ENCODE assay signal across 16 mouse cellular contexts in the genomic region with DNA sequence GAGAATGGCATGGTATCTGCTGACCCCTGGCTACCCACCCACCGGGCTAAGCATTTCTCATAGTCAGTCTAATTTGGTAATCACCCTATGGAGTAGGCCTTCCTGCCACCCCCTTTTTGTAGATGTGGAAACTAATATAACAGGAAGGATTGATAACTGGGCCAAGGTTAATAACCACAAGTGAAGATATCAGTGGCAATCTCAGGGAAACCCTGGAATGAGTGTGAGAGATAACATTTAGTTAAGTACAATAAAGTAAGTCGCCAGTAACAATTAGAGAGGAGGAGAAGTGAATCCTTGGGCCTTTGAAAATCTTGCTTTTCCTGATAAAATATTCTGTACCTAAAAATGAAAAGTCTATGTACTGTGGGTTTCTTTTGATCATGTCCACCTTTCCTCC.
"Had no signal": no experiment of that assay in that cellular context is flagged by ENCODE, and none has a peak within 500 bp of the region (broad histone marks: within the 10 kb centered on the region; RNA-seq: fewer than 3 reads in every experiment).

No protein-coding gene starts in this region.

- H3K9me3 ChIP-seq: neural tube, embryonic 13.5 days; neural tube, embryonic 15.5 days; stomach, embryonic 15.5 days had no signal

- DNase-seq: retina, postnatal 1 day; right cerebral cortex, adult 18-20 months; right cerebral cortex, postnatal 14 days; right cerebral cortex, postnatal 25 days; right cerebral cortex, postnatal 4 days; spleen, adult 18-20 months; thymus, adult 18-20 months; thymus, adult 2 months; thymus, postnatal 14 days; thymus, postnatal 25 days; thymus, postnatal 36 days; thymus, postnatal 4 days had no signal

- H3K9ac ChIP-seq: neural tube, embryonic 13.5 days; neural tube, embryonic 15.5 days; stomach, embryonic 15.5 days had no signal

- H3K27me3 ChIP-seq: stomach, embryonic 15.5 days had no signal

- H3K4me3 ChIP-seq: neural tube, embryonic 13.5 days; neural tube, embryonic 15.5 days; stomach, embryonic 15.5 days had no signal

- H3K27ac ChIP-seq: neural tube, embryonic 13.5 days; neural tube, embryonic 15.5 days; stomach, embryonic 15.5 days; stomach, postnatal 0 days had no signal

- H3K36me3 ChIP-seq: neural tube, embryonic 13.5 days; neural tube, embryonic 15.5 days; stomach, embryonic 15.5 days had no signal
